Mouse (Mus musculus): ENCODE results near the gene Ubc.
"Not testable (repeated sequence)": the region's sequence is repeated elsewhere in the genome, so short reads cannot be mapped to it uniquely, and the experiment has no call there.

Gene Ubc

DNA sequence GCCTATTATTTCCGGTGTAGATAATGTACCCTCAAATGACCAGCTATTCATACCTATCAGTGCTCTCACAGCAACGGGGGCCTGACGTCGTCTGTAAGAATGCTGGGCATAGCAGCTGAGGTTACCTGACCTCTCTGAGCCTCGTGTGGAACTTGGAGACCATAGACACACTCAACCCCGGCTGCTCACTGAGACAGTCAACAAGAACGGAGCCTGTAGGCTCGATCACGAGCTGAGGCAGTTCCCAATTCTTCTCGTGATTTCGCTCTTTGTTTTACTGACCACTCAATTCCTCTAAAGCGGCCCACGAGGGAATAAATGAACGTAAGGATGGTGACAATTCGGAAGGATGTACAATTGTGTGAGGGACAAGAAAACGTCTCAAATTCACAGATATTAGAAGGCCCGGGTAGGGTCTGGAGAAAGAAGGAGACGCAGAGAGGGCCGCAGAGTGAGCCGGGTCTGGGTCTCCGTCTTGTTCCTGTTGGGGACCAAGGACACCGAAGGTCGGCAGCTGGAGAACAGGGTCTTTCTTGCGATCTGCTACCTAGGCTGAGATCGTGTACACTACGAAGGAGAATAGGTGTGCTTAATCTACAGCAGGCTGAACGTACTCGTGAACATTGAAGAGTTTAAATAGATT lies 15.0 kb upstream of the Ubc start:
- no peak for DNase-seq (ENCODE audit: low read depth in 2 of 2, low spot score in 2 of 2)

DNA sequence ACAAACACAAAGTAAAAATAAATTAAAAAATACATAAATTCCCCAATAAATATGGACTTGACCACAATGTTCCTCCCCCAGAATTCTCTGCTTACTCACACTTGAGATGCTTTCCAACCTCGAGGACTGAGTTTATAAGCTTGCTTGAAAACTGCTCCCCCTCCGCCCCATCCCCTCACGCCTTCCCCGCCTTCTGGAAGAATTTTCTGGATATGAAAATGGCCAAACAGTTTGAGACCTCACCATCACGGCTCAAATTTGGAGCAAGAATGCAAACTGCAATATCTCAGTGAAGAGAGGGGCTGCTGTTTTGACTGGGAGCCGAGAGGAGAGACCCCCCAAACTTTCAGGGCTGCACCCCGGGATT lies 14.5 kb upstream of the Ubc start:
- no peak for DNase-seq (ENCODE audit: low read depth in 2 of 2, low spot score in 2 of 2)

DNA sequence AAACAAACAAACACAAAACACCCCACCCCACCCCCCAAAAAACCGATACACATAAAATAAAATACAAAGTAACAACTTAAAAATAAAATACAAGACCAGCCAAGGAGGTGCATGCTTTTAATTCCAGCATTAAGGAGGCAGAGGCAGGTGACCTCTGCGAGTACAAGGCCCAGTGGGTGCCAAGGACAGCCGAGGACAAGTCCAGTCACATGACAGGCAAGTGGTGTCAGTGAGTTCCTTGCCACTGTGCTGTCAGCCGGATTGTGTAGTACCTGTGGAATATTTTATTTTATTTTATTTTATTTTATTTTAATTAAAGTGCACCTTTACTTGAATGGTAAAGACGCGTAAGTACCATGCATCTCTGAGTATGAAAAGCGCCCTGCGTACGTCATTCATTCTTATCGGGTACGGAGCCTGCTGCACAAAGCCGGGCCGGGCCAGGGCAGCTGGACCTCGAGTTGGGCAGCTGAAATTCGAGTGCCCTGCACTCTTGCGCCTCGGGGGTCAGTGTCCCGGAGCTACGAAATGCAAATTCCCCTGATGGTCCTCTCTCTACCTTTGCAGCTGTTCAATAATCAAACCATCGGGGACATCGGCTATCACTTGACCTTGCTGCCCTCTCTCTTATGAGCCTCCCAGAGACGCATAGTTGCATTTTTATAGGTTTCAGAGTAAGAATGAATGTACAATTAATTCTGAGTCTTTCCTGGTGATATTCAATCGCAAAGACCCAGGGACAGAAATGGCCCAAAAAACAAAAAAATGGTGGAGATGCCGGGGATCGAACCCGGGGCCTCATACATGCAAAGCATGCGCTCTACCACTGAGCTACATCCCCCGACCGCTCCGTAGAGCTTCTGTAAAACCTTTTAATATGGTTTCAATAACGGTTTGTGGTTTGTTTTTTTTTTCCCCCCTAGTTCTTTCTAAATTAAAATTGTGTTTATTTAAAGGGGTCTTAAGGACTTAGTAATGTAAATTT lies 13.8 kb upstream of the Ubc start:
- DNase-seq (ENCODE audit: low read depth in 2 of 2, low spot score in 2 of 2) = peak; percentile 55 to 60

DNA sequence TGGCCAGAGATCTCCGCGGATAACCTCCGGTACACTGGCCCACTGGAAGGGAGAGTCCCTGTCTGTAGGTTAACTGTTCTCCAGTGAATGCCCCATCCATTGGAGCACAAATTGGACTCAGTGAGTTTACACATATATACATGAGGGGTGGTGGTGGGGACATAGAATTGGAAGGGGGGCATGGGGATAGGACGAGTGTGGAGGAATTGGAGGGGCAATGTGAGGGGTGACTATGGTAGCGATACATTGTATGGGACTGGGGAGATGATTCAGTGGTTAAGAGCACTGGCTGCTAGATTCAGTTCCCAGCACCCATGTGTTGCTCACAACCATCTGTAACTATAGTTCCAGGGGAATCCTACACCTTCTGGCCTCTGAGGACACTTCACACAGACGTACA lies 13.0 kb upstream of the Ubc start:
- DNase-seq (ENCODE audit: low read depth in 2 of 2, low spot score in 2 of 2) = no peak

DNA sequence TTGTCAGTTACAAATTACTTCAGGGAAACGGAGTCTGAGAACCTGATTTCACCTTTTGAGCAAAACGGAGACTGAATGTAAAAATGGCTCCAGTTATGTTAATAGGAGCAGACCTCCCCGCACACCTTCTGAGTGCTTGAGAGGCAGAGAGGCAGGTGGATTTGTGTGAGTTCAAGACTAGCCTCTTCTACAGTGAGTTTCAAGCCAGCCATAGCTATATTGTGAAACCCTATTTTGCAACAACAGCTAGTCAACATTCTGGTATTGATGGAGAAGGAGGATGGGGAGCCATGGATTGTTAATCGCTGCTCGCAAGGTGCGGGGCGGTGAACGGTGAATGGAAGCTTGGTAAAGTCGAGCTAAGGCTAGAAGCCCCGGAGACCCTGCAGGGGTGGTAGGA lies 12.5 kb upstream of the Ubc start:
- no peak for DNase-seq (ENCODE audit: low read depth in 2 of 2, low spot score in 2 of 2)

DNA sequence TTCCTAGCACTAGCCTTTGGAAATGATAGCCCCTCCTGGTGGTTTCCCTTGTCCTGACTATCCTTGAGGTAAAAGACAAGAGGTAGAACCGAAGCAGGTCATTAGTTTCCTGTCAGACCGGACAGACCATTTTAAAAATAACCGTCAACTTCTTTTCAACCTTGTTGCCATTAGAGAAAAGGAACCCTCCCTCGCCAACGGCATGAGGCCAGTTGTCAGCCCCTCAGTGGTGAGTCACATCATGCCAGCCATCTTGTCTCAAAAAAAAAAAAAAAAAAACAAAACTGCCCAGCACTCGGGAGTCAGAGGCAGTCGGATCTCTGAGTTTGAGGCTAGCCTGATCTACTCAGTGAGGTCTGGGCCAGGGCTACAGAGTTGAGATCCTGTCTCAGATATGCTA lies 10.9 kb upstream of the Ubc start:
- DNase-seq (ENCODE audit: low read depth in 2 of 2, low spot score in 2 of 2) = no peak

DNA sequence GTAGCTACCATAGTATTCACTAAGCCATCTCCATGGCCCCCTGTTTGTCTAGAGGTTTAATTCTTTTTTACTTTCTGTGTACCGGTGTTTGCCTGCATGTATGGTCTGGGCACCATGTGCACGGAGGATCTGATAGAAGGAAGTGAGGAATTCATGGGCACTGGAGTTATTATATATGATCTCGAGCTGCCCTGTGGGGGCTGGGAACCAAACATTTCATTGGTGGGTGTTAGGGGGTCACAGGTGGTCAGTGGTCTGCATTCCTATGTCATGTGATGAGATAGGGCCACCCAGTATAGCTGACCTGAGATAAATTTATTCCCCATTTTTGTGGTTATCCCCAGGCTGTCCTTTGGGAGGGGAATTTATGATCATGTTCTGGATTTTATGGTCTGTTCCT lies 5.0 kb upstream of the Ubc start:
- no peak for DNase-seq (ENCODE audit: low read depth in 2 of 2, low spot score in 2 of 2)

DNA sequence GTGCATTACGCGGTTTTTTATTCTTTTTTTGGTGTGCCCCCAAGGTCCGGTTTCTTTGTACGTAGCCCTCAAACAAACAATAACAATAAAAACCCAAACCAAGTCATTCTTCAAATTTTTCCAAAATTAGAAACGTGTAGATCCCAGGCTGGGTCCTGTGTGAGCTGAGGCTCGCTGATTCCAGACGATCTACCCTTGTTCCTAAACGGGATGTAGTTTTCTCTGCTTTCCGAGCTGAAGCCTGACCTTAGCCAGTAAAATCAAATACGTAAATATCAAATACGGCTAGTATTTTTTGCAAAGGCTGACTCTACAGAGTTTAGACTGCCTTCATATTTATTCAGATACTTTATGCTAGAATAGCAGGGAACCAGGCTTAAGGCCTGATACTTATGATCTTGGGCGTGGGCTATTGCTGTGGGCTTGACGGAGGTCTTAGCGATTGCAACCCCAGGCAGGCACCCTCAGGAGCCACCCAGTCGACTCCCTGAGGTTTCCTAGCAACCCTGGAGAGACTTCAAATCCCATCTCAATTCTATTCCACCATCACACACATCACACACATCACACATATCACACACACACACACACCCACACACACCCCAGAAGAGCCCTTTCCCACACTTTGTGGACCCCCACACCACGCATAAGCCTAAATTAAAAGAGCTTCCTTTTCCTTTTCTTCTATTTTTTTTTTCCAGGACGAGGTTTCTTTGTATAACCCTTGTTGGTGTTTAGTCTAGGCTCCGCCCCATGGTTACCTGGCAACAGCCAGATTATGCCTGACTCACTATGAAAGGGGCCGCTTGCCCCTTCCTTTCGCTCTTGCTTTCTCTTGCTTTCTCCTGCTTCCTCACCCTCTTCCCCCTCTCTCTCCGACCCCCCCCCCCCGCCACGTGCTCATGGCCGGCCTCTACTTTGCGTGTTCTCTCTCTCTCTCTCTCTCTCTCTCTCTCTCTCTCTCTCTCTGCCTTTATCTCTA lies 3.9 kb upstream of the Ubc start:
- peak in 1 of 2 experiments; percentile 67 for DNase-seq (ENCODE audit: low read depth in 2 of 2, low spot score in 2 of 2)

DNA sequence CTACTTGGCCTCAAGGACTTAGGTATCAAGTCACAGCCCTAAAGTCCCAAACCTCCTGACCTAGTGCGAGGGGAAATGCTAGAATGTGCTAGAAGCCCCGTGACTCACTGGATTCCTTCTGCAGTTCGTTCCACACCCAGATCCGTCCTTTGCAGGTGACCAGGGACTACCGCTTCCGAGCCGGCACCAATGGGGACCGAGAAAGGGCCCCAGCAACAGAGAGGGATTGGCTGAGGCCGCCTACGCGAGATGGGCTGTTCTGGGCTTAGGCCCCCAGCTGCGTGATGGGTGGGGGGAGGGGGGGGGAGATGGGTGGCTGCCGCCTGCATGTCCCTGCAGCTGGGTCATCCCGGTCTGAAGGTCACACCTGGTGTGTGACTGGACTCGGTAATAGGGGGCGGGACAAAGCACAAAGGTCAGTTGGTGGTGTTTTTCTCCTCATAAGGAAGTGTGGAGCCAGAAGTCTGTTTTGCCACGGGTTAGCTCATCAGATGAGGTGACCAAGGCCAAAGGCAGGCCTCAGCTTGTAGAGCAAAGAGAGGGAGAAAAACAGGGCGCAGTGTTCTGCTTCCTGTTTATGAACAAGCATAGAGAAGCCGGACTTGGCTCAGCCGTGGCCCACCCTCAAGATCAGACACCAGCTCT lies 3.1 kb upstream of the Ubc start:
- peak; percentile 83 to 93 for DNase-seq (ENCODE audit: low read depth in 2 of 2, low spot score in 2 of 2)

DNA sequence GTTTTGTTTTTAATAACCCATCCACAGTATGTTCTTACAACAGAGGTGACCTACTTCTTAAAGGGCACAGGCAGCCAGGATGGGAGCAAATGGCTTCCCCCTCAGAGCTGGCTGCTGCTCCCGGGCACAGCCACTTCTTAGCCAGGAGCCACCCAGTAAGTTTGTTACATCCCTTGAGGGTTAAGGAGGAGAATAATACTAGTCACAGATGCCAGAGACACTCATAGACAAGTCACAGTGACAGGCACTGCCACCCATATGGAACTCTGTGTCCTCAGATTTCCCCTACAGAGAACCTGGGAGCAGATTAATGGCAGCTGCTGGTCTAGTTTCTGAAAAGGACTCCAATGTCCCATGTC lies 2.6 kb upstream of the Ubc start:
- DNase-seq (ENCODE audit: low read depth in 2 of 2, low spot score in 2 of 2) = no peak

DNA sequence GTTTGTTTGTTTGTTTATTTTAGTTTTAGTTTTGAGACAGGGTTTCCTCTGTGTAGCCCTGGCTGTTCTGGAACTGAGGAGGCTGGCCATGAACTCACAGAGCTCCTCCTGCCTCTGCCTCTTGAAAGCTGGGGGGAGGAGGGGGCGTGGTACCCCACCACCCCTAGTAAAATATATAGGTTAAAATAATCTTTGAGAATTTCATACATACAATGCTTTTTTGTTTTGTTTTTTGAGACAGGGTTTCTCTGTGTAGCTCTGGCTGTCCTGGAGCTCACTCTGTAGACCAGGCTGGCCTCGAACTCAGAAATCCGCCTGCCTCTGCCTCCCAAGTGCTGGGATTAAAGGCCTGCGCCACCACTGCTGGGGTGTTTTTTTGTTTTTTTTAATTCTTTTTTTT lies 2.2 kb upstream of the Ubc start:
- not testable (repeated sequence) for DNase-seq (ENCODE audit: low read depth in 2 of 2, low spot score in 2 of 2)

DNA sequence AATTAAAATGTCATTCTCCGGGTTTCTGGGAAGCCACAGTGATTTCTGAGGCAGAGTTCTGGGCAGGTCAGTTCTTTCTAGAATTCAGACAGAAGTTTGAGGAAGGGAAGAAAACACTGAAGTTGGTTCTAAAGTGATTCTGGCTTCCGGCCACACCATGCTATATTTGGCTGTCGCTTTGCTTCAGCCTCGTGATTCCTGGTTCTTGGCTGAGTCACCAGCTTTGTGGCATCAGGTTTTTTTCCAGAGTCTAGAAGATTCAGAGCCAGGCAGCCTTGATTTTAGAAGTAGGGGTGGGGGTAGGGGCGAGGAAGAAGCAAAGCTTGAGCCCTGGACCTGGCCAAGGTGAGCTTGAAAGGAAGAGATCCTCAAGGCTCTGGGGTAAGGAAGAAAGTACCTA lies 1.6 kb upstream of the Ubc start:
- no peak for DNase-seq (ENCODE audit: low read depth in 2 of 2, low spot score in 2 of 2)

DNA sequence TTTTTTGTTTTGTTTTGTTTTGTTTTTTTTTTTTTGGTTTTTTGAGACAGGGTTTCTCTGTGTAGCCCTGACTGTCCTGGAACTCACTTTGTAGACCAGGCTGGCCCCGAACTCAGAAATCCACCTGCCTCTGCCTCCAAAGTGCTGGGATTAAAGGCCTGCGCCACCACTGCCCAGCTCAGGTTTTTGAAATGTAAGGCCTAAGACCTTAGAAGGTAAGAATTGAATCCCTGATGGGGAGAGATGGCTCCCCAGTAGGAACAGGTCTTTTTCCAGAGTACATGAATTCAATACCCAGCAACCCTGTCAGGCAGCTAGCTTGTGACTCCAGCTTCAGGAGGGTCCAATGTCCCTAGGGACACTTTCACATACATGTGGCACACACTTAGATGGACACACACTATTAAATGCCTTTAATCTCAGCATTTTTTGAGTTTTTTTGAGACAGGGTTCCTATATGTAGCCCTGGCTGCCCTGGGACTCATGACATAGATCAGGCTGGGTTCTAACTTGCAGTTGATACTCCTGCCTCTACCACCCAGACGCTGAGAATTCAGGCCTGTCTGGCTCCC lies 990 bp upstream of the Ubc start:
- no peak for DNase-seq (ENCODE audit: low read depth in 2 of 2, low spot score in 2 of 2)

DNA sequence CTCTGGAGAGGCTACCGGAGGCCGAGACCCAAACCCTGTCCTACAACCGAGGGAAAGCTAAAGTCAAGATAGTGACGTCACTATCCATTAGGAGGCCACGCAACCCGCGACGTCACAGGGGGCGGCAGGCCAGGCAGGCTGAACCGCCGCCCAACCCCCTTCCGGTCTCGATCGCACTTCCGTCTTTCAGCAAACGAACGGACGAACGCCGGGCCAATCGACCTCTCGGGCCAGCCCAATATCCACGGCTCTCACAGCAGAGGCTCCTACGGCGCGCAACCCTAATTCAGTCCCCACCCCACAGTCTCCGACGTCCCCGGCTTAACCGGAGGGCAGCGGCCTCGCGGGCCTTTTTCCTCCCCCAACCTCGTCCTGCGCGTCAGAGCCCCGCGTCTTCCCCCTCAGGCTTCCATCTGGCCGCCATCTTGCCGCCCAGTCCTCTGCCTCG lies 847 bp downstream of the Ubc start, which contains the start of gene Gm10382:
Gm10382 (plus strand) TSS at position 192 of the 448 bp plus-strand sequence.
- peak; percentile 82 to 88 for DNase-seq (ENCODE audit: low read depth in 2 of 2, low spot score in 2 of 2)

DNA sequence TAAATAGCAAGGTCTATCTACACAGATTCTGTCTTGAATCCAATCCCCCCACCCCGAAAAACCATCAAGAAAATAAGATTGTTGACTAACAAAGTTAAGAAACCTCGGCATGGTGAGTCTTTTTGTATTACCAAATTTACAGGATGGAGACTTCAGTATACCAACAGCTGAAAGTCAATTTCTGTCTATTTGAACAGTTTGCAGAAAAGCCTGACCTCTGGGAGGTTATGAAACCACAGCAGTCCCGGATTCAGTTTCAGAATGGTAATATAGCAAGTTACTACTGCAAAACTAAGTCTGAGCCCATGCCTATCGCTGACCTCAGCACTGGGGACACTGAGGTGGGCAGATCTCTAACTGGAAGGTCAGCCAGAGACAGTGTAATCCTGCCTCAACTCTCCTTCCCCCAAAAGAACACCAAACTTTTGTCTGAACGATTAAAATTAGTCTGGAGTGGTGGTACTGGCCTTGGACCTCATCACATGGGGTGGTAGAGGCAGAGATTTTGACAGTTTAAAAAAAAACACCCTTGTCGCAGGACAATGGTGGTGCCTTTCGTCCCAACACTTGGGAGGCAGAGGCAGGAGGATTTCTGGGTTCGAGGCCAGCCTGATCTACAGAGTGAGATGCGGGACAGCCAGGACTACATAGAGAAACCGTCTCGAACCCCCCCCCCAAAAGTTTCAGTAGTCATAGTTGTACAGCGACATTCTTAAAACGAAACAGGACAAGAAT lies 1.5 kb downstream of the Ubc start:
- no peak for DNase-seq (ENCODE audit: low read depth in 2 of 2, low spot score in 2 of 2)

DNA sequence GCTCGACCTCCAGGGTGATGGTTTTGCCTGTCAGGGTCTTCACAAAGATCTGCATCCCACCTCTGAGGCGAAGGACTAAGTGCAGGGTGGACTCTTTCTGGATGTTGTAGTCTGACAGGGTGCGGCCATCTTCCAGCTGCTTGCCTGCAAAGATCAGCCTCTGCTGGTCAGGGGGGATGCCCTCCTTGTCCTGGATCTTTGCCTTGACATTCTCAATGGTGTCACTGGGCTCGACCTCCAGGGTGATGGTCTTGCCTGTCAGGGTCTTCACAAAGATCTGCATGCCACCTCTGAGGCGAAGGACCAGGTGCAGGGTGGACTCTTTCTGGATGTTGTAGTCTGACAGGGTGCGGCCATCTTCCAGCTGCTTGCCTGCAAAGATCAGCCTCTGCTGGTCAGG lies 2.7 kb downstream of the Ubc start:
- not testable (repeated sequence) for DNase-seq (ENCODE audit: low read depth in 2 of 2, low spot score in 2 of 2)

DNA sequence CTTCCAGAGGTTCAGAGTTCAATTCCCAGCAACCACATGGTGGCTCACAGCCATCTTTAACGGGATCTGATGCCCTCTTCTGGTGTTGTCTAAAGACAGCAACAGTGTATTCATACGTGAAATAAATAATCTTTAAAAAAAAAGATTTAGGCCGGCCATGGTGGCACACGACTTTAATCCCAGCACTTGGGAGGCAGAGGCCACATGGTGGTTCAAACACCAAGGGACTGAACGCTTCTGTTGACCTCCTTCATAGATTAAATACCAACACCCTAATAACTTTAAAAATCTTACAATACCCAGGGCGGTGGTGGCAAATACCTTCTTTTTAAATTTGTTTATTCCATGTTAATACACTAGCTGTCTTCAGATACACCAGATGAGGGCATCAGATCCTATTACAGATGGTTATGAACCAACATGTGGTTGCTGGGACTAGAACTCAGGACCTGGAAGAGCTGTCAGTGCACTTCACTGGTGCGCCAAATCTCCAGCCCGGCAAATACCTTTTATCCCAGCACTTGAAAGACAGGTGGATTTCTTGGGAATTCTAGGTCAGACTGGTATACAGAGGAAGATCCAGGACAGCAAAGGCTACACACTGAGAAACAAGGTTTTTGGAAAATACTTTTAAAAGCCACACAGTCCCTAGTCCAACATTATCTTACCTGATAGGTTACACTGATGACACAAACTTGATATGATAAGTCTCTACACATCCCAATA lies 4.6 kb downstream of the Ubc start:
- DNase-seq (ENCODE audit: low read depth in 2 of 2, low spot score in 2 of 2) = no peak

DNA sequence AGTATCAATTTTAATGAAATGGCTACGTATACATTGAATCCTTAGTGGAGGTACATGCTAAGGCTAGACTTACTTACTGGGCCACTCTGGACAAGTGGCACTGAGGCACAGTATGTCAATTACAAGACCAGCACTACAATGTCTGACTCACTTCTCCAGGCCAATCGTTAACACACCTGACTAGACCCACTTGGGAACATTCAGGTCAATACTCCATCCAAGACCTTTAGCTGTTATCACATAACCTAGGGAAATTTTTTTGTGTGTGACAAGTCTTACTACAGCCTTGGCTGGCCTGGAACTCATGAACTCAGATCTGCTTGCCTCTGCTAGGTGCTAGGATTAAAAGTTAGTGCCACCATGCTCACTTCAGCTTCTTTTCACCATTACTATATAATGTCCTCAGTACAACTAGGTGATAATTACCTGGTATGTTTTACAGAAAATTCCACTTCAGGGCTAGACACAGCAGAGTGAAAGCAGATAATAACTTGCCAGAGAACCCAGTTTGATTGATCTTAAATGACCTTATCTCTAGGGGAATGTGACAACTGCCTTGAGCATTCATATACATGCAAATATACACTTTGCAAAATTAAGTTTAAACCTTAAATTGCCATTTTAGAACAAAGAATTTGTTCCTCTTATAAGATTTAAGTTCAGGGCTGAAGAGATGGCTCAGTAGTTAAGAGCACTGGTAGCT lies 5.3 kb downstream of the Ubc start:
- DNase-seq (ENCODE audit: low read depth in 2 of 2, low spot score in 2 of 2) = no peak
